Mouse (Mus musculus): ENCODE measurements at regions not wholly inside any gene's neighbourhood (a gene's known extent, or its start where the extent isn't known, plus 50 kb on each side); places are given as distances from the start of the nearest gene placed in this dataset.

GRCm38 (mm10) chr6:127207308-127207707 is 55.3 kb upstream of the Ccnd2 start:
- no peak for DNase-seq (ENCODE audit: low spot score)

GRCm38 (mm10) chr6:127213355-127213754 is 61.4 kb upstream of the Ccnd2 start:
- DNase-seq (ENCODE audit: low spot score), result no peak

GRCm38 (mm10) chr6:127215915-127216314 is 63.9 kb upstream of the Ccnd2 start:
- DNase-seq (ENCODE audit: low spot score), result no peak

- no peak for DNase-seq (ENCODE audit: low spot score)
Observed at GRCm38 (mm10) chr6:127218634-127219445, 66.8 kb upstream of the Ccnd2 start.

- no peak for DNase-seq (ENCODE audit: low spot score)
Observed at GRCm38 (mm10) chr6:127219446-127219802, 67.4 kb upstream of the Ccnd2 start.

GRCm38 (mm10) chr6:127226242-127226983 is 74.4 kb upstream of the Ccnd2 start:
- no peak for DNase-seq (ENCODE audit: low spot score)

GRCm38 (mm10) chr6:127236510-127237109 is 84.6 kb upstream of the Ccnd2 start:
- DNase-seq (ENCODE audit: low spot score), result no peak

- no peak for DNase-seq (ENCODE audit: low spot score)
Observed at GRCm38 (mm10) chr6:127237168-127237567, 85.2 kb upstream of the Ccnd2 start.

- DNase-seq (ENCODE audit: low spot score), result no peak
Observed at GRCm38 (mm10) chr6:127239529-127240471, 87.8 kb upstream of the Ccnd2 start.

- DNase-seq (ENCODE audit: low spot score), result no peak
Observed at GRCm38 (mm10) chr6:127240472-127241375, 88.7 kb upstream of the Ccnd2 start.

GRCm38 (mm10) chr6:127241693-127242425 is 89.9 kb upstream of the Ccnd2 start:
- DNase-seq (ENCODE audit: low spot score), result no peak

GRCm38 (mm10) chr6:127243032-127243431 is 91.0 kb upstream of the Ccnd2 start:
- DNase-seq (ENCODE audit: low spot score), result no peak

GRCm38 (mm10) chr6:127245814-127246440 is 93.9 kb upstream of the Ccnd2 start:
- no peak for DNase-seq (ENCODE audit: low spot score)

- DNase-seq (ENCODE audit: low spot score), result no peak
Observed at GRCm38 (mm10) chr6:127246730-127247129, 94.7 kb upstream of the Ccnd2 start.

GRCm38 (mm10) chr6:127247343-127247742 is 95.3 kb upstream of the Ccnd2 start:
- no peak for DNase-seq (ENCODE audit: low spot score)

GRCm38 (mm10) chr6:127250181-127250873 is 98.3 kb upstream of the Ccnd2 start:
- no peak for DNase-seq (ENCODE audit: low spot score)

- DNase-seq (ENCODE audit: low spot score), result no peak
Observed at GRCm38 (mm10) chr6:127250874-127251670, 99.1 kb upstream of the Ccnd2 start.

GRCm38 (mm10) chr6:127251671-127251985 is 99.6 kb upstream of the Ccnd2 start:
- DNase-seq (ENCODE audit: low spot score), result no peak

Data from testis, postnatal 14 days (tissue).